Mouse (Mus musculus) gastrocnemius, adult 2 months (tissue): ENCODE data around the gene Rras. TPM values are rescaled to one million over a fixed set of nuclear protein-coding genes. Genes with fewer than 3 reads are reported as not detected.
A peak's percentile ranks its signal among the peaks of the same experiment; 100 is the strongest.

Experiments
- DNase-seq: peaks from one replicate; pipeline ENCODE4 v3.0.0; 2022
- H3K27ac ChIP-seq: fragments of 200-600 bp; 2 replicates; pipeline ENCODE4 v1.8.1; 2022; ENCODE audit warnings: mild to moderate bottlenecking
- H3K4me3 ChIP-seq: fragments of 200-600 bp; 2 replicates; pipeline ENCODE4 v1.8.1; 2022; ENCODE audit warnings: mild to moderate bottlenecking, moderate library complexity
- CTCF ChIP-seq: fragments of 200-600 bp; IDR thresholded peaks from 2 replicates; pipeline ENCODE4 v1.8.1; 2022; ENCODE audit warnings: antibody characterized with exemption, mild to moderate bottlenecking, moderate library complexity
- intact Hi-C: fragments of 180-260 bp; cut with DNase I; formaldehyde crosslinking; loops from one replicate; pipeline ENCODE4 v1.15.1; 2025
- microRNA-seq: library from miRNA; unstranded; fragments of <30 nt; microRNA quantifications from one replicate; pipeline ENCODE4 v1.2.0, GENCODE M21; 2021
- total RNA-seq, 2 experiments: library from RNA; stranded (reverse); gene quantifications; 2 replicates each; pipeline ENCODE4 v1.2.3; 2021

Rras gene
- total RNA-seq, 2 experiments from 2014 or later: 22.6 to 25.5 TPM

GRCm38 (mm10) chr7:45067190-45067999 lies 49.6 kb downstream of the Rras start:
- intact Hi-C loops: no loop called here
- Histone ChIP-seq H3K27ac (peak overlapping the region; percentile 4; the same call in 1 of the 2 replicates), H3K4me3 (no peak overlapping the region)
- DNase-seq: no peak
- TF ChIP-seq CTCF: no peak

GRCm38 (mm10) chr7:45068000-45068318 lies 50.2 kb downstream of the Rras start:
- TF ChIP-seq CTCF: peak; percentile 80
- peak overlapping the region; percentile 44; the same call in 1 of the 2 replicates for H3K27ac ChIP-seq
- no peak overlapping the region for H3K4me3 ChIP-seq
- intact Hi-C loops: loop anchor here (2.0 kb wide), 1 partner anchor 83 kb away; no protein-coding TSS in a partner anchor
- peak; percentile 65 for DNase-seq

GRCm38 (mm10) chr7:45069671-45070070 lies 51.9 kb downstream of the Rras start:
- TF ChIP-seq CTCF: no peak
- DNase-seq: no peak
- Histone ChIP-seq H3K27ac (no peak overlapping the region), H3K4me3 (no peak overlapping the region)
- intact Hi-C loops: loop anchor here (2.0 kb wide), 1 partner anchor 85 kb away; no protein-coding TSS in a partner anchor

Small RNA genes lying within 50 kb of the gene (microRNA-seq; reads per million reads assigned to microRNA genes)
- gene Mir7054: not detected

Other genes with a start within 250 kb of the Rras start
- 10 to 100 TPM; 21.8 to 26.6 TPM for gene Nup62, start 201.9 kb upstream of the Rras start, total RNA-seq
- 1 to 10 TPM; 1.6 to 3.3 TPM for gene Il4i1, start 201.6 kb upstream of the Rras start, total RNA-seq
- 100 to 1,000 TPM in 1 of 2 experiments, 10 to 100 TPM in 1; 74.7 to 115 TPM for gene Atf5, start 201.3 kb upstream of the Rras start, total RNA-seq
- 100 to 1,000 TPM; 128 to 137 TPM for gene Akt1s1, start 169.0 kb upstream of the Rras start, total RNA-seq
- 10 to 100 TPM; 40.8 to 56.4 TPM for gene Tbc1d17, start 168.9 kb upstream of the Rras start, total RNA-seq
- 10 to 100 TPM; 19.4 to 21.2 TPM for gene Pnkp, start 160.8 kb upstream of the Rras start, total RNA-seq
- 100 to 1,000 TPM; 126 to 137 TPM for gene Ptov1, start 148.2 kb upstream of the Rras start, total RNA-seq
- gene Med25, start 125.2 kb upstream of the Rras start, total RNA-seq: 10 to 100 TPM; 53.1 to 68.5 TPM
- 10 to 100 TPM; 16.4 to 18.6 TPM for gene Fuz, start 121.9 kb upstream of the Rras start, total RNA-seq
- gene Ap2a1, start 88.5 kb upstream of the Rras start, total RNA-seq: 10 to 100 TPM; 59.1 to 62.6 TPM
- not detected for gene Tsks, start 74.8 kb upstream of the Rras start, total RNA-seq
- gene Cpt1c, start 43.1 kb upstream of the Rras start, total RNA-seq: 1 to 10 TPM in 1 of 2 experiments, under 1 TPM in 1; 0.92 to 2.3 TPM
- gene Prmt1, start 31.4 kb upstream of the Rras start, total RNA-seq: 100 to 1,000 TPM; 126 to 136 TPM
- gene Irf3, start 20.3 kb upstream of the Rras start, total RNA-seq: 10 to 100 TPM; 18.4 to 18.9 TPM
- 1 to 10 TPM; 7.6 to 9.7 TPM for gene Bcl2l12, start 19.2 kb upstream of the Rras start, total RNA-seq
- 10 to 100 TPM; 41.7 to 44.3 TPM for gene Scaf1, start 1.6 kb upstream of the Rras start, total RNA-seq
- gene Prr12, start 34.9 kb downstream of the Rras start, total RNA-seq: 10 to 100 TPM; 12.8 to 16.1 TPM
- gene Nosip, start 44.5 kb downstream of the Rras start, total RNA-seq: 10 to 100 TPM; 30.2 to 32.9 TPM
- gene Prrg2, start 44.7 kb downstream of the Rras start, total RNA-seq: 10 to 100 TPM in 1 of 2 experiments, 1 to 10 TPM in 1; 8.1 to 11.0 TPM
- 10 to 100 TPM in 1 of 2 experiments, 1 to 10 TPM in 1; 7.2 to 20.2 TPM for gene Rcn3, start 74.3 kb downstream of the Rras start, total RNA-seq
- gene Fcgrt, start 85.9 kb downstream of the Rras start, total RNA-seq: 10 to 100 TPM; 33.6 to 38.5 TPM
- 100 to 1,000 TPM; 457 to 518 TPM for gene Rps11, start 106.5 kb downstream of the Rras start, total RNA-seq
- gene Rpl13a, start 110.8 kb downstream of the Rras start, total RNA-seq: 100 to 1,000 TPM; 552 to 624 TPM
- gene Gm45713, start 118.3 kb downstream of the Rras start, total RNA-seq: under 1 TPM in 1 of 2 experiments, not detected in 1; 0.26 TPM
- gene Flt3l, start 118.5 kb downstream of the Rras start, total RNA-seq: 1 to 10 TPM; 2.2 to 3.3 TPM
- gene Pih1d1, start 136.3 kb downstream of the Rras start, total RNA-seq: 10 to 100 TPM; 34.7 to 39.7 TPM
- 10 to 100 TPM; 11.6 to 15.1 TPM for gene Aldh16a1, start 136.6 kb downstream of the Rras start, total RNA-seq
- under 1 TPM; 0.31 to 0.36 TPM for gene Slc17a7, start 146.0 kb downstream of the Rras start, total RNA-seq
- not detected for gene Gfy, start 161.6 kb downstream of the Rras start, total RNA-seq
- not detected for gene Pth2, start 163.0 kb downstream of the Rras start, total RNA-seq
- not detected for gene Ccdc155, start 186.9 kb downstream of the Rras start, total RNA-seq
- gene Dkkl1, start 194.2 kb downstream of the Rras start, total RNA-seq: not detected
- 1 to 10 TPM; 2.6 to 4.1 TPM for gene Tead2, start 197.8 kb downstream of the Rras start, total RNA-seq
- 1 to 10 TPM in 1 of 2 experiments, under 1 TPM in 1; 0.69 to 1.3 TPM for gene Cd37, start 221.2 kb downstream of the Rras start, total RNA-seq
- not detected for gene Slc6a16, start 223.1 kb downstream of the Rras start, total RNA-seq